Mouse (Mus musculus): ENCODE measurements around the gene Dchs2. TPM values are rescaled to one million over a fixed set of nuclear protein-coding genes. Genes with fewer than 3 reads are reported as not detected.
A peak's percentile ranks its signal among the peaks of the same experiment; 100 is the strongest.
"Not testable (repeated sequence)": the region's sequence is repeated elsewhere in the genome, so short reads cannot be mapped to it uniquely, and the experiment has no call there.

Gene Dchs2
- total RNA-seq (2021), result under 1 TPM; 0.37 to 0.66 TPM
- long read RNA-seq, experiment 1, result 0 reads
- long read RNA-seq, experiment 2, result 0 reads

GRCm38 (mm10) chr3:83127726-83128448, at the start of gene Dchs2:
Dchs2 (plus strand) TSS chr3:83127948.
- no peak for DNase-seq (ENCODE audit: low spot score)

GRCm38 (mm10) chr3:83080567-83081055, 47.1 kb upstream of the Dchs2 start:
- peak; percentile 60 for DNase-seq (ENCODE audit: low spot score)

GRCm38 (mm10) chr3:83097586-83097985, 30.2 kb upstream of the Dchs2 start:
- DNase-seq (ENCODE audit: low spot score), result no peak

- peak; percentile 14 for DNase-seq (ENCODE audit: low spot score)
These were observed 29.2 kb upstream of the Dchs2 start for GRCm38 (mm10) chr3:83098546-83099034.

- no peak for DNase-seq (ENCODE audit: low spot score)
These were observed 28.6 kb upstream of the Dchs2 start for GRCm38 (mm10) chr3:83099139-83099538.

GRCm38 (mm10) chr3:83099651-83100050, 28.1 kb upstream of the Dchs2 start:
- no peak for DNase-seq (ENCODE audit: low spot score)

GRCm38 (mm10) chr3:83102286-83102685, 25.5 kb upstream of the Dchs2 start:
- DNase-seq (ENCODE audit: low spot score), result no peak

- DNase-seq (ENCODE audit: low spot score), result no peak
These were observed 17.6 kb upstream of the Dchs2 start for GRCm38 (mm10) chr3:83110163-83110562.

GRCm38 (mm10) chr3:83111485-83112261, 16.1 kb upstream of the Dchs2 start:
- no peak for DNase-seq (ENCODE audit: low spot score)

GRCm38 (mm10) chr3:83112869-83113268, 14.9 kb upstream of the Dchs2 start:
- DNase-seq (ENCODE audit: low spot score), result no peak

GRCm38 (mm10) chr3:83114946-83115345, 12.8 kb upstream of the Dchs2 start:
- DNase-seq (ENCODE audit: low spot score), result no peak

GRCm38 (mm10) chr3:83117592-83117991, 10.2 kb upstream of the Dchs2 start:
- no peak for DNase-seq (ENCODE audit: low spot score)

- not testable (repeated sequence) for DNase-seq (ENCODE audit: low spot score)
These were observed 3.8 kb upstream of the Dchs2 start for GRCm38 (mm10) chr3:83123945-83124344.

GRCm38 (mm10) chr3:83127088-83127725, 541 bp upstream of the Dchs2 start:
- DNase-seq (ENCODE audit: low spot score), result peak; percentile 17

GRCm38 (mm10) chr3:83128449-83128922, 738 bp downstream of the Dchs2 start:
- DNase-seq (ENCODE audit: low spot score), result no peak

GRCm38 (mm10) chr3:83129151-83129550, 1.4 kb downstream of the Dchs2 start:
- DNase-seq (ENCODE audit: low spot score), result no peak

GRCm38 (mm10) chr3:83136413-83136812, 8.7 kb downstream of the Dchs2 start:
- DNase-seq (ENCODE audit: low spot score), result peak; percentile 47

- DNase-seq (ENCODE audit: low spot score), result no peak
These were observed 11.1 kb downstream of the Dchs2 start for GRCm38 (mm10) chr3:83138820-83139219.

GRCm38 (mm10) chr3:83145610-83146009, 17.9 kb downstream of the Dchs2 start:
- DNase-seq (ENCODE audit: low spot score), result no peak

GRCm38 (mm10) chr3:83147273-83148054, 19.7 kb downstream of the Dchs2 start:
- DNase-seq (ENCODE audit: low spot score), result no peak

- no peak for DNase-seq (ENCODE audit: low spot score)
These were observed 20.3 kb downstream of the Dchs2 start for GRCm38 (mm10) chr3:83148055-83148447.
